Mouse (Mus musculus): ENCODE results near the gene 4933405L10Rik. TPM values are rescaled to one million over a fixed set of nuclear protein-coding genes. Genes with fewer than 3 reads are reported as not detected.
A peak's percentile ranks its signal among the peaks of the same experiment; 100 is the strongest.

The 4933405L10Rik gene
- polyA plus RNA-seq, 1 experiment from 2014 or later, result 0.39 TPM

DNA sequence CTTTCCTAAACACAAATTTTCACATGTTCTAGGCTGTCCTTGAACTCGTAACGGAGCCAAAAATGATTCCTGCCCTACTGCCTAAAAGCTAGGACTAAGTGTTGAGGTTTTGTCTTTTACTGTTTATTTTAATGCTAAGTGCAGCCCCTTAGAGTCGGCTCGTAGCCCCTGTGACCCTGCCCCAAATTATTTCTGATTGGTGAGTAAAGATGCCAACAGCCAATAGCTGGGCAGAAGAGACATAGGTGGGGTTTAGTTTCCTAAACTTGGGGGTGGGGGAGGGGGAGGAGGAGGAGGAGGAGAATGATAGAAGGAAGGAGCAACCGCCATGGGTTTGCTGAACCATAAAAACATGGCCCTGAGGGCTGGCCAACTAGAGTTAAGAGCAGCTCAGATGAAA lies 18.3 kb downstream of the 4933405L10Rik start:
- no peak for ATAC-seq (ENCODE audit: low FRiP score)
- no peak overlapping the region for H3K4me2 ChIP-seq (replicated peaks)
- H3K27ac ChIP-seq, result no peak overlapping the region
- H3K36me3 ChIP-seq, result peaks cover 47% of the 10 kb centered on the region
- no peaks in the 10 kb centered on the region for H3K27me3 ChIP-seq
- no peak overlapping the region for H3K4me3 ChIP-seq
- H3K9ac ChIP-seq, result no peak overlapping the region
- 84% methylated on average over 5 of the region's 5 CpGs for WGBS
- H3K4me1 ChIP-seq, result no peaks in the 10 kb centered on the region
- H3K9me3 ChIP-seq (replicated peaks), result no peaks in the 10 kb centered on the region

GRCm38 (mm10) chr8:105727397-105728124 lies 20.1 kb downstream of the 4933405L10Rik start:
- Histone ChIP-seq H3K27me3 (no peaks in the 10 kb centered on the region), H3K9ac (no peak overlapping the region), H3K9me3 (replicated peaks) (no peaks in the 10 kb centered on the region), H3K4me2 (replicated peaks) (no peak overlapping the region), H3K4me3 (no peak overlapping the region), H3K4me1 (no peaks in the 10 kb centered on the region), H3K36me3 (peaks cover 43% of the 10 kb centered on the region), H3K27ac (no peak overlapping the region)
- 85% methylated on average over 18 of the region's 18 CpGs for WGBS
- ATAC-seq (ENCODE audit: low FRiP score), result no peak

DNA sequence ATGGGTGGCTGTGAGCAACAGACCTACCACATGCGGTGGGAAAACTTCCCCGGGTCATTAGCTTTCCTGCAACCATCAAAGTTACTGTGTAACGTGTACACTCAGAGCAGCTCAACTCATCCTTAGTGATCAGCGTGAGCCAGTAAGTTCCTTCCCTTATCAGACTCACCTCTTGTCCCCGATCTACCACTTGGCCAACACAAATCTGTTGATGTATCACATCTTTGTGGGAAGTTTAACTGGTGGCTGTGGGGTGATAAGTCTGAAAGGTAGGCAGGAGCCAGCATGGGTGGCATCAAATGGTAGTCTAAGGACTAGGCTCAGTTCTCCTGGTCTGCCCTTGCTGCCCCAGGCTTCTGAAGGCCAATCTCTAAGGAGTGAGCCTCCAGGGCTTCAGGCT lies 24.7 kb downstream of the 4933405L10Rik start:
- Histone ChIP-seq H3K4me2 (replicated peaks) (no peak overlapping the region), H3K9me3 (replicated peaks) (no peaks in the 10 kb centered on the region), H3K4me1 (no peaks in the 10 kb centered on the region), H3K27ac (no peak overlapping the region), H3K27me3 (no peaks in the 10 kb centered on the region), H3K4me3 (no peak overlapping the region), H3K9ac (no peak overlapping the region), H3K36me3 (peaks cover 16% of the 10 kb centered on the region)
- 95% methylated on average over 5 of the region's 5 CpGs for WGBS
- ATAC-seq (ENCODE audit: low FRiP score), result no peak

GRCm38 (mm10) chr8:105739216-105739615 lies 31.8 kb downstream of the 4933405L10Rik start:
- ATAC-seq (ENCODE audit: low FRiP score), result no peak
- 95% methylated on average over 5 of the region's 5 CpGs for WGBS
- no peaks in the 10 kb centered on the region for H3K9me3 ChIP-seq (replicated peaks)

GRCm38 (mm10) chr8:105743301-105743700 lies 35.8 kb downstream of the 4933405L10Rik start:
- ATAC-seq (ENCODE audit: low FRiP score), result no peak
- Histone ChIP-seq H3K4me3 (no peak overlapping the region), H3K4me1 (no peaks in the 10 kb centered on the region), H3K36me3 (no peaks in the 10 kb centered on the region), H3K9me3 (replicated peaks) (no peaks in the 10 kb centered on the region), H3K27me3 (no peaks in the 10 kb centered on the region), H3K4me2 (replicated peaks) (no peak overlapping the region), H3K9ac (no peak overlapping the region), H3K27ac (no peak overlapping the region)
- WGBS, result 82% methylated on average over 4 of the region's 4 CpGs

More at GRCm38 (mm10) chr8:105739216-105739615, 31.8 kb downstream of the 4933405L10Rik start:
- H3K27ac ChIP-seq, result no peak overlapping the region
- no peaks in the 10 kb centered on the region for H3K27me3 ChIP-seq
- no peak overlapping the region for H3K4me2 ChIP-seq (replicated peaks)
- no peaks in the 10 kb centered on the region for H3K4me1 ChIP-seq
- H3K4me3 ChIP-seq, result no peak overlapping the region
- 0 out of 2 replicates have a peak, but pooled peaks cover 4% of the 10 kb centered on the region for H3K36me3 ChIP-seq
- no peak overlapping the region for H3K9ac ChIP-seq

DNA sequence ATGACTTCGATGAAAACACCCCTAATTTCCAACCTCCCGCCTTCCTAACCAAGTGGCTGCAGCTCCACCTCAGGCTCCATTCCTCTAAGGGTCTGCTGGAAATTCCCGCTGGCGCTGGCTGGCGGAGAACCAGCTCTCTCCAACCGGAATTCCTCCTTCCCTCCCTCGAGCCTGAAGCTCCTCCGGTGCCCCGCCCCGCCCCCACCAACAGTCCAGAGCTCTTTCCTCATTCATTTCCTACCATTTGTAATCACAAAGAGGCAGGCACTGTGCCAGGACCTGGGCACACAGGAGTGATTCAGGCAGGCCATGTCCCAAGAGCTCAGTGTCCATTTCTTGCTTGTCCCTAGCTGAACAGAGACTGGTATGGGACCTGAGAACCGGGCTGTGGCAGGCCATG lies 43.2 kb downstream of the 4933405L10Rik start:
- H3K4me3 ChIP-seq, result no peak overlapping the region
- 0 out of 2 replicates have a peak overlapping the region, but pooled peaks have one; percentile 35 for H3K27ac ChIP-seq
- H3K4me1 ChIP-seq, result peaks cover 25% of the 10 kb centered on the region
- no peaks in the 10 kb centered on the region for H3K36me3 ChIP-seq
- 12% methylated on average over 11 of the region's 11 CpGs for WGBS
- H3K4me2 ChIP-seq (replicated peaks), result peak overlapping the region; percentile 30
- H3K9ac ChIP-seq, result no peak overlapping the region
- no peaks in the 10 kb centered on the region for H3K27me3 ChIP-seq
- ATAC-seq (ENCODE audit: low FRiP score), result peak; percentile 52; the same call in 1 of the 2 replicates
- no peaks in the 10 kb centered on the region for H3K9me3 ChIP-seq (replicated peaks)

DNA sequence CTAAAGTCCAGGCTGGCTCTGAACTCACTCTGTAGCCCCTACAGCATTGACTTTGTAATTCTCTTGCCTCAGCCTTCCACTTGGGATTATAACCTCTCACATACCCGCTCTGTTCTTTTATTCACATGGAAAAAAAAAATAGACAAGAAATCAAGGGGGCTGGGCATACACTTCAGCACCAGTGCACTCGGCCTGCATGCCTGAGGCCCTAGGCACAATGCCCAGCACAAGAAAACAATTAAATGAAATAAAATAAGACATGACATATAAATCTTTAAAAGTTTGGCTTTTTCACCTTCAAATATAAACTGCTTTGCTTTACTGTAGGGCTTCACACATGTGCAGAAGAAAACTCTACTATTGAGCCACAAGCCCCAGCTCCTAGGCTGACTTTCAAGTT lies 46.5 kb downstream of the 4933405L10Rik start:
- WGBS, result 89% methylated on average over 2 of the region's 2 CpGs
- no peak for ATAC-seq (ENCODE audit: low FRiP score)
- no peak overlapping the region for H3K4me2 ChIP-seq (replicated peaks)

GRCm38 (mm10) chr8:105754688-105755087 lies 47.2 kb downstream of the 4933405L10Rik start:
- Histone ChIP-seq H3K27ac (no peak overlapping the region), H3K9me3 (replicated peaks) (no peaks in the 10 kb centered on the region), H3K4me1 (peaks cover 35% of the 10 kb centered on the region), H3K4me3 (no peak overlapping the region), H3K36me3 (no peaks in the 10 kb centered on the region), H3K27me3 (no peaks in the 10 kb centered on the region), H3K9ac (no peak overlapping the region), H3K4me2 (replicated peaks) (no peak overlapping the region)
- 87% methylated on average over 2 of the region's 2 CpGs for WGBS
- no peak for ATAC-seq (ENCODE audit: low FRiP score)

More for the DNA sequence above, 46.5 kb downstream of the 4933405L10Rik start:
- no peak overlapping the region for H3K27ac ChIP-seq
- no peaks in the 10 kb centered on the region for H3K27me3 ChIP-seq
- H3K9ac ChIP-seq, result no peak overlapping the region
- no peaks in the 10 kb centered on the region for H3K9me3 ChIP-seq (replicated peaks)
- H3K4me3 ChIP-seq, result no peak overlapping the region
- H3K36me3 ChIP-seq, result no peaks in the 10 kb centered on the region
- peaks cover 34% of the 10 kb centered on the region for H3K4me1 ChIP-seq

DNA sequence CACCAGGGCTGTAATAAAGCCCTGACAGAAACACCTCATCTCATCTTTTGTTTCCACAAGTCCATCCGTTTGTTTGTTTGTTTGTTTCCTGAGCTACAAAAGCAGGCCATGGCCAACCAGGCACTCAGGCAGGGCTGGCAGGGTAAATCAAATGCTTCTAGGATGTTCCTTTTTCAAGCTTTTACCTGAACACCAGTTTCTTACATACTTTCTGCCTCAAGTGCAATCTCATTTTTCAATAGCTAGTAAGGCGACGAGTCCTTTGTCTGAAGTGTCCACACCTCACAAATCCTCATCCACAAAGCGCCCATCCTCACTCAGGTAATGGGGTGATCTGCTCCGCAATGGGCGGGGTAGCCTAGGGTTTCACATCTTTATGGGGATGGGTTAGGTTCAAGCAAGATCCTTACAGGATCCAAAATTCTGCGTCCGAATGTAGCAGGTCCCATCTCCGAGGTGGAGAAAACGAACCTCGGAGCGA lies 50.4 kb downstream of the 4933405L10Rik start:
- Histone ChIP-seq H3K4me2 (replicated peaks) (peak overlapping the region; percentile 73), H3K4me1 (peaks cover 21% of the 10 kb centered on the region), H3K9me3 (replicated peaks) (no peaks in the 10 kb centered on the region), H3K27me3 (no peaks in the 10 kb centered on the region), H3K36me3 (no peaks in the 10 kb centered on the region), H3K27ac (peak overlapping the region; percentile 92), H3K9ac (peak overlapping the region; percentile 91), H3K4me3 (peak overlapping the region; percentile 85)
- no peak for ATAC-seq (ENCODE audit: low FRiP score)
- 2% methylated on average over 12 of the region's 12 CpGs for WGBS

DNA sequence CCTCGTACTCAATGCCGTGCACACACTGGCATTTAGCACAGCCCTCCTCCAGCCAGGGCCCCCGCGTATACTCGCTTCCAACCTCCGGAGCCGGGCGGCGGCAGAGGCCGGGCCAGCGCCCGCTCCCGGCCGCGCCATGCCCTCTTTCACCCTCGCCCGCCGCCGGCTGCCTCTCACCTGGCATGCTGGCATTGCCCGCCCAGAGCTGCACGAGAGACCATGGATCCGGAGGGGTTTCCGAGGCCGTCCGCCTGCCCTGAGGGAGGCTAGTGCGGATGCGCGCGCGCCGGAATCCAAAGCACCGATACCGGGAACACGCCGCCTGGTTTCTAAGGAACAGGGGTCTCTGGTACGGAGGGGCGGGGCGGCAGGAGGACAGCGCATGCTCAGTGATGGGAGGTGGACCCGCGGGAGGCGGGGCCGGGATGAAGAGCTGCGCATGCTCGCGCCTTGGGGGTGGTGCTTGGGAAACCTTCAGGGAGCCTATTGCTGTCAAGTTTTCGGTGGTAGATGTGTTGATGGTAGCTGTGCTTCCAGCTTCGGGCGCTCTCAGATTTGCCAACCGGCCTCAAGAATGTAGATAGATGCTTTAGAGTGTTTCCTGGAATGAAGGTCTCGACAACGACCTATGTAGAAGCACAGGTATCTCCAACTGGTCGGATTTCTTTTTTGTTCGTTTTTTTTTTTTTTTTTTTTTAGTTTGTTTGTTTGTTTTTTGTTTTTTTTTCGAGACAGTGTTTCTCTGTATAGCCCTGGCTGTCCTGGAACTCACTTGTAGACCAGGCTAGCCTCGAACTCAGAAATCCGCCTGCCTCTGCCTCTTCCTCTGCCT lies 51.0 kb downstream of the 4933405L10Rik start, which contains the start of gene Gfod2:
Gene Gfod2, minus strand, starts transcription at position 388 of the 832 bp plus-strand sequence.
- Histone ChIP-seq H3K4me1 (peaks cover 21% of the 10 kb centered on the region), H3K9me3 (replicated peaks) (no peaks in the 10 kb centered on the region), H3K4me3 (peak within 1 kb of the TSS; percentile 85), H3K4me2 (replicated peaks) (peak within 1 kb of the TSS; percentile 73), H3K9ac (peak within 1 kb of the TSS; percentile 91), H3K27me3 (no peaks in the 10 kb centered on the region), H3K27ac (peak within 1 kb of the TSS; percentile 92), H3K36me3 (no peaks in the 10 kb centered on the region)
- ATAC-seq (ENCODE audit: low FRiP score), result peak; percentile 98
- whole genome bisulfite sequencing, result 3% methylated on average over 57 of the region's 57 CpGs

Measured in hindbrain, embryonic 12.5 days (tissue).